Mouse (Mus musculus) left cerebral cortex, adult 2 months (tissue): ENCODE data around the gene Chst14. TPM values are rescaled to one million over a fixed set of nuclear protein-coding genes. Genes with fewer than 3 reads are reported as not detected.

ENCODE experiments used
- DNase-seq, 2 experiments: peaks; one replicate each; pipeline ENCODE4 v3.0.0; 2021 to 2022; ENCODE audit warnings: low spot score in 2 of 2, mixed read lengths in 1 of 2; ENCODE audit errors: extremely low spot score in 1 of 2
- H3K27ac ChIP-seq: fragments of 200-600 bp; 2 replicates; pipeline ENCODE4 v1.8.1; 2022
- H3K4me3 ChIP-seq: fragments of 200-600 bp; 2 replicates; pipeline ENCODE4 v1.8.1; 2022
- CTCF ChIP-seq: fragments of 200-600 bp; IDR thresholded peaks from 2 replicates; pipeline ENCODE4 v1.8.1; 2022; ENCODE audit warnings: antibody characterized with exemption, mild to moderate bottlenecking, moderate library complexity
- intact Hi-C: fragments of 180-260 bp; cut with DNase I; formaldehyde crosslinking; loops from one replicate; pipeline ENCODE4 v1.15.1; 2025
- total RNA-seq, 2 experiments: library from RNA; stranded (reverse); gene quantifications; 2 replicates each; pipeline ENCODE4 v1.2.3; 2021

Chst14 gene
- total RNA-seq, 2 experiments from 2014 or later = 2.4 to 3.3 TPM

DNA sequence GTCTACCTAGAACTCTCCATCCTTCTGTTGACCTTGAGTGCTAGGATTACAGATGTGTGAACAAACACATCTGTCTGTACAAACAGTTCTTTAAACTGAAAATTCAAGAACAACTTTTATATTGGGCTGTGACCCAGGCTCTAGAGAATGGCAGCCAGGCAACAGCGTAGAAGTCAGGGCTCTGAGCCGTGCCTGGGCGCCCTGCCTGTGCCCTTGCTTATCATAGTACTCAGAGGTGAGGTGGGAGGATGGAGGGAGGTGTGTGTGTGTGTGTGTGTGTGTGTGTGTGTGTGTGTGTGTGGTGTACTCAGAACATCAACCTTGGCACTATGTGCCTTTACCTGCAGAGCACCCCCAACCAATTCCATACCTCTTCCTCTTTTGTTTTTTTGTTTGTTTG, 18.5 kb upstream of the Chst14 start:
- TF ChIP-seq CTCF = no peak
- no peak overlapping the region for H3K4me3 ChIP-seq
- no peak overlapping the region for H3K27ac ChIP-seq
- DNase-seq = no peak
- intact Hi-C loops = no loop called here

- no peak for DNase-seq
- no peak for TF ChIP-seq CTCF
- H3K4me3 ChIP-seq = no peak overlapping the region
- no peak overlapping the region for H3K27ac ChIP-seq
- intact Hi-C loops = no loop called here
Observed at GRCm38 (mm10) chr2:118909151-118909550, 17.1 kb upstream of the Chst14 start.

DNA sequence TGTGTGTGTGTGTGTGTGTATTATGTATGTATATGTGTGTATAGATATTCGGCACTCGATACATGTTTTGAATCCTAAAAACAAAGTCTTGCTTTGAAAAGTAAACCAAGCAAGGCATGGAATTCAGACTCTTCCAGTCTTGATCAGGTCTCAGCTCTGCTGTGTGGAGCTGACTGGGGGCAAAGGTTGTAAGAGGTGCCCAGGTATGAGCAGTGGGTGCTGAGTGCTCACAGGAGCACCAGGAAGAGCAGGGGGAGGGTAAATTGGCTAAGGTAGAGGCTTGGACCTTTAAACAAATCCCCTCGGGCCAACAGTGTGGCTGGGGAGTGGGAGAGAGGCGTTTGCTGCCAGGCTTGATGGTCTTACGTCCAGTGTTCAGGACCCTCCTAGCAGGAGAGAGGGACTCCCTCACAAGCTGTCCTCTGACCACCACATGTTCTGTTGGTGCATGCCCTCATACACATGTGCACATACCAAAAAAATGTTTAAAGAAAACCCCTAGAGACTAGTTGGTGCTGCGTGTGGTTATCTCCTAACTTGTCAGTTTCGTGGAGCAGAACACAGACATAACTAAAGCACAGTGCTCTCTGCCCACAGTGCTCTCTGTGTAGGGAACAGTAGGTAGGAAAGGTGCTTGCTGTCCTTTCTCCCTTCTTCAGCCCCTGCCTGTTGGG, 15.6 kb upstream of the Chst14 start:
- intact Hi-C loops = no loop called here
- Histone ChIP-seq H3K4me3 (no peak overlapping the region), H3K27ac (no peak overlapping the region)
- DNase-seq = no peak
- TF ChIP-seq CTCF = no peak

DNA sequence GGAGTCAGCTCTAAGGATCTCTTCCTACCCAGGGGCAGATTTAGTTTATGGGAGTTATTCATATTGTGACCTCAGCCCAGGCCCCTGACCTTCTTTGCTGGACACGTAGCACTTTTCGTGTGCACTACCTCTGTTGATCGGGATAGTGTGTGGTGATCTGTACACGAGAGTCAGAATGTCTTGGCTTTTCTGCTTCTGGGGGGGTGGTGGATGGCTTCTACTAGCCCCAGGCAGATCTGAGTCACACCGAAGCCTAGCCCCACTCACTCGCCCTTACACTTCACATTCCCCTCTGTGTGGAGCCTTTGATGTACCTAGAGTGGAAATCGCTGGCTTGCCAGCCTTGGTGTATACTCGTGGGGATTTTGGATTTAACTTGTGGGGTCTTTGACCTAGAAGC, 13.6 kb upstream of the Chst14 start:
- intact Hi-C loops = no loop called here
- no peak for DNase-seq
- TF ChIP-seq CTCF = no peak
- no peak overlapping the region for H3K4me3 ChIP-seq
- no peak overlapping the region for H3K27ac ChIP-seq

DNA sequence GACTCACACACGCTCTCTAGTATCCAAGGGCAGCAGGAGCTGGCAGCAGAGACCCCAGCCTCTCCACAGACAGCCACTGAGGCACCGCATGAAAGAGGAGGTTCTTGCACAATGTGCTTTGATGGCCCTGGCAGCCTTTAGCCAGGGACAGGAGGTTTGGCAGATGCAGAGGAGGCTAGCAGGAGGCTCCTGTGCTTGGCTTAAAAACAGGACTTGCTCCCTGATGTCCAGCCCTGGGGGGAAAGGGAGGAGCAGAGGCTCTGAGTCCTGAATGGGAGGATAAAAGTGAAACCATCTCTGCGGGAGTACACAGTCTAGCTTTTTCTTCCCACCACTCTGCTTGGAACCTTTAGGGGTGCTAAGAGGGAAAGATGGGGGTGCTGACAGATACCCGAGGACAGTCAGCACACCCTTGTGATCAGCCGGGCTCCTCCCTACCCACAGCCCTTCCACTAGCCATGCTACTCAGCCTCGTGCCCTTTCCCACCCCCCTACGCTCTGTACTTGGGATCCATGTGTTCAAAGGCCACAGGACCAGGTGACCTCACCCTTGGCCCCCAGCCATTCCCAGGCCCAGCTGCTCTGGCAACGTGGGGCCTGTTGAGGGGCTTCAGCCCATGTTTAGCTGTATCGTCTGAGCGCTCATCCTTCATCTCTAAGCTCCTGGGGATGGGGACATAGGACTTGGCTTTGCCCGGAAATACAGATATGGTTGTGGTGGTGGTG, 12.6 kb upstream of the Chst14 start:
- intact Hi-C loops = no loop called here
- no peak for DNase-seq
- TF ChIP-seq CTCF = no peak
- H3K4me3 ChIP-seq = no peak overlapping the region
- H3K27ac ChIP-seq = no peak overlapping the region

DNA sequence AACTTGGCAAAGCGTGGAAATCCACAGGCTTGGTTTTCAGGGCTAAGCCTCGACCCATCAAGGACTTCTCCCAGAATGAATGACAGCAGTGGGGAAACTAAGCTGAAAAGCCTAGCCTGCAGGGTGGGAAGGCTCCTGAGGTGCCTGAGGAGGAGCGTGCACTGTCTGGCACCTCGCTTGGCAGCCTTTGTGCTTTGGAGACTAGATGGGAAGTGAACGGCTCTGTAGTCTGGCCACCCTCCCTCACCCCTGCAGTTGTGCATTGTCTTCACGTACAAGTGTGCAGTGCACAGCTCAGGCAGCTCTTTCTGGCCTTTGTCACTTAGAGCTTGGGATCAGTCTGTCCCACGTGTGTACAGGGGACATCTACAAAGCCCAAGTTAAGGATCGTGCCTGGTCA, 11.6 kb upstream of the Chst14 start:
- Histone ChIP-seq H3K27ac (no peak overlapping the region), H3K4me3 (no peak overlapping the region)
- DNase-seq = no peak
- TF ChIP-seq CTCF = no peak
- intact Hi-C loops = no loop called here

DNA sequence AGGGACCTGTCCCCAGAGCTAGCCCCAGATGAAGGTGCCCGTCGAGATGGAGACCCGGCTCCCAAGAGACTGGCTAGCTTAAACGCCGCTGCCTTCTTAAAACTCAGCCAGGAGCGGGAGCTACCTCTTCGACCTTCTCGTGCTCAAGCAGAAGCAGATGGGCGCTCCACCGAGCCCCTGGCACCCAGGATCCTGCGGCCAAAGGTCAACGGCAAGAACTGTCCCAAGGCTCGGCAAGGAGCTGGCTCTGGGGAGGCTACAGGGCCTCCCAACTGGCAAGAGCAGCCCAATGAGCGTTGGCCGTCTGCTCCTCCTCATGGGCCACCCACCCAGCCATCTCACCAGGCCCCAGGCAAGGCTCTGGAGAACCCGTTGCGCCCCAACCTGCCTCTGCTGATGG, 9.9 kb upstream of the Chst14 start:
- Histone ChIP-seq H3K27ac (no peak overlapping the region), H3K4me3 (no peak overlapping the region)
- TF ChIP-seq CTCF = no peak
- intact Hi-C loops = no loop called here
- DNase-seq = no peak

DNA sequence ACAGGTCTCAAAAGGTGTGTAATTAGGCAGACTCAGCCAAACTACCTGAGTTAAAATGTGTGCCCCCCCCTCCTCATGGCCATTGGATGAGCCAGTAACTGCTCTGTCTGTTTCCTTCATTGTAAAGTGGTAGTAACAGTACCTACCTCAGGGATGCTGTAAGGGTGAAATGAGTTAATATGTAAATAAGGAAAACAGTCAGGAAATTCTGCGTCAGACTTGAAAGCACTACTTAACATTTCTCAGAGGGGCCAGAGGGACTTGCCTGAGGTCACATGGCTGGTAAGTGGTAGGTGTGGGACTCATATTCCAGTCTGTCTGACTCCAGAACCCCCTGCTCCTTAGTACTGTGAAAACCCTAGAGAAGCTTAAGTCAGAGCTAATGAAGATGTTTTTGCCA, 7.8 kb upstream of the Chst14 start:
- no peak for DNase-seq
- no peak for TF ChIP-seq CTCF
- Histone ChIP-seq H3K4me3 (no peak overlapping the region), H3K27ac (no peak overlapping the region)
- intact Hi-C loops = no loop called here

DNA sequence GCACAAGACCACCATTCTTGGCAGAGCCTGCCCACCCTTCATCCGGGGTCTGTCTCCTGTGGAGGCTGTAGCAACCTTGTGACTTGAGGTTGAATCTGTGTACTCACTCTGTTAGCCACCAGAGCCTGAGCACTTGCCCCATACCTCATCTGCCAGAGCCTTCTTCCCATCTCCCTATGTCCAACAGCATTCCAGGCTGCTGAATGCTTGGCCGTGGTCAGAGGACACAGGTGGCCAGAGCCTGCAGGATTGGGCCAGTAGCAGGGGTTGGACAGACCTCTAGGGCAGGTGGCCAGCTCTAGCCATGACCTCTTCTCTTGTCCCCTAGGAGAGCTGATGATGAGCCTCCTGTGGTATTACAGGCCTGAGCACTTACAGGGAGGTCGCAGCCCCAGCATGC, 5.9 kb upstream of the Chst14 start:
- TF ChIP-seq CTCF = no peak
- H3K27ac ChIP-seq = no peak overlapping the region
- H3K4me3 ChIP-seq = no peak overlapping the region
- DNase-seq = no peak
- intact Hi-C loops = no loop called here

DNA sequence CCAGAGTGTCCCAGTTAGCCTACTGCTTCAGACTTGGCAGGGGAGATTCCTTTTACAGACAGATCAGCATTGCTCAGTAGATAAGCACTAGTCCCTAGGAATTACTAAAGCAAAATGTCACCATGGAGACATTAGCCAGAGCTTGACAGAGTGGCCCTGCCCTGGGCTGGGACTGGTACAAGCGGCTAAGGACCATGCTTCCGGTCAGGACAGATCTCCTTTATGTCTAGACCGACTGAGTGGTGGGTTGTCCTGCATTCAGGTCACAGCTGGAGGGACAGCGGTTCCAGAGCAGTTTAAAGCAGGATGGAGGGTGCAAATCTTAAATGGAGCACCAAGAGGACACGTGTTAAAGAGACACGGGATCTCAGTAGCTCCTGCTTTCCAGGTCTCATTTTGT, 344 bp upstream of the Chst14 start:
- no peak for DNase-seq
- intact Hi-C loops = no loop called here
- TF ChIP-seq CTCF = no peak
- Histone ChIP-seq H3K4me3 (peak overlapping the region; percentile 60), H3K27ac (no peak overlapping the region)

- intact Hi-C loops = no loop called here
- no peak for TF ChIP-seq CTCF
- Histone ChIP-seq H3K27ac (no peak overlapping the region), H3K4me3 (peak overlapping the region; percentile 60)
- DNase-seq = no peak
Observed at GRCm38 (mm10) chr2:118926998-118927739, 873 bp downstream of the Chst14 start.

DNA sequence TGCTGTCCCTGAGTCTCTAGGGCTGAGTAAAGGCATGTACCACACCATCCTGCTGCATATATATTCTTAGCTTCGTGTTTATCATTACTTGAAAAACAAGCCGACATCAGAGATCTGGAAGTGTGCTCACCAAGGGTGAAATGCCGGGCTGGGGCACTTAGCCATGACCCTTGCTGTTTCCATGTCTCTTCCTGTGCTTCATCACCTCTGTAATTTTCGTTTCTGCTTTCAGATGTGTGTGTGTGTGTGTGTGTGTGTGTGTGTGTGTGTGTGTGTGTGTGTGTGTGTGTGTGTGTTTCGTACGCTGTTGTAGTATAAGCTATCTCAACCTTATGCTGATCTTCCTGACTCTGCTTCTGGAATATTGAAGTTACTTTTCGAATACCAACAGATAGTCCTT, 15.0 kb downstream of the Chst14 start:
- H3K27ac ChIP-seq = no peak overlapping the region

More for the DNA sequence above, 15.0 kb downstream of the Chst14 start:
- no peak for TF ChIP-seq CTCF
- no peak overlapping the region for H3K4me3 ChIP-seq
- intact Hi-C loops = no loop called here
- no peak for DNase-seq
